In genomic region chr15:98555881-98556280, GRCm38 (mm10) we compare ENCODE assay signal across 28 mouse cellular contexts. TPM values are rescaled to one million over a fixed set of nuclear protein-coding genes. Genes with fewer than 3 reads are reported as not detected.
A peak's percentile ranks its signal among the peaks of the same experiment; 100 is the strongest.
DNase-seq lines count a peak whose midpoint lies in the region; ATAC-seq and TF ChIP-seq lines count a peak whose summit lies in the region.
"Had no signal": no experiment of that assay in that cellular context is flagged by ENCODE, and none has a peak within 500 bp of the region (broad histone marks: within the 10 kb centered on the region; RNA-seq: fewer than 3 reads in every experiment).

No protein-coding gene starts in this region.

- no peaks in the 10 kb centered on the region for H3K9me3 ChIP-seq in limb, embryonic 15.5 days
- no peaks in the 10 kb centered on the region for H3K9me3 ChIP-seq in limb, embryonic 10.5 days (replicated peaks)
- no peaks in the 10 kb centered on the region for H3K9me3 ChIP-seq in stomach, postnatal 0 days (ENCODE audit: control insufficient read depth, low read length)
- H3K9me3 ChIP-seq: embryonic facial prominence, embryonic 12.5 days; heart, embryonic 15.5 days; hindbrain, embryonic 10.5 days; kidney, embryonic 15.5 days; midbrain, embryonic 10.5 days; midbrain, embryonic 15.5 days had no signal

- no peak for ATAC-seq in limb, embryonic 15.5 days (ENCODE audit: insufficient number of reproducible peaks, low FRiP score, low TSS enrichment, low read depth)
- no peak for ATAC-seq in stomach, postnatal 0 days (ENCODE audit: low FRiP score, low TSS enrichment)
- ATAC-seq: activated CD4-positive, CD25-positive, alpha-beta regulatory T cell, adult 4 months; forebrain, embryonic 14.5 days; hindbrain, embryonic 16.5 days; midbrain, embryonic 15.5 days had no signal

- no peaks in the 10 kb centered on the region for H3K4me1 ChIP-seq in limb, embryonic 15.5 days
- H3K4me1 ChIP-seq in limb, embryonic 10.5 days, result no peaks in the 10 kb centered on the region
- H3K4me1 ChIP-seq in stomach, postnatal 0 days (replicated peaks; ENCODE audit: control insufficient read depth, insufficient read depth), result no peaks in the 10 kb centered on the region
- H3K4me1 ChIP-seq: embryonic facial prominence, embryonic 12.5 days; heart, embryonic 15.5 days; hindbrain, embryonic 10.5 days; kidney, embryonic 15.5 days; midbrain, embryonic 10.5 days; midbrain, embryonic 15.5 days had no signal

- peak; percentile 30 to 39 for DNase-seq in cerebellum, postnatal 10 days
- no peak for DNase-seq in cerebellum, adult 8-10 months
- no peak for DNase-seq in limb, embryonic 10.5 days (ENCODE audit: low spot score)
- peak; percentile 47 to 49 for DNase-seq in heart, adult 9 months (ENCODE audit: low spot score in 2 of 2)
- DNase-seq in skeletal muscle tissue, adult 2 months (ENCODE audit: low read depth, low spot score), result peak; percentile 57
- DNase-seq in stomach, postnatal 0 days (ENCODE audit: low spot score), result no peak
- DNase-seq in frontal cortex, postnatal 36 days (ENCODE audit: low spot score in 2 of 2), result no peak
- DNase-seq: adrenal gland, adult 2 months; cerebellum, adult 2 months; cerebellum, postnatal 36 days; kidney, adult 18-20 months; kidney, postnatal 25 days; left cerebral cortex, postnatal 4 days; liver; lung, embryonic 14.5 days; right cerebral cortex, postnatal 4 days had no signal

- H3K4me3 ChIP-seq in limb, embryonic 15.5 days, result no peak overlapping the region
- H3K4me3 ChIP-seq in limb, embryonic 10.5 days, result no peak overlapping the region
- no peak overlapping the region for H3K4me3 ChIP-seq in stomach, postnatal 0 days (ENCODE audit: low read depth, low read length)
- H3K4me3 ChIP-seq: embryonic facial prominence, embryonic 12.5 days; heart, embryonic 15.5 days; hindbrain, embryonic 10.5 days; kidney, embryonic 15.5 days; midbrain, embryonic 10.5 days; midbrain, embryonic 15.5 days had no signal

- H3K27me3 ChIP-seq in limb, embryonic 15.5 days, result no peaks in the 10 kb centered on the region
- no peaks in the 10 kb centered on the region for H3K27me3 ChIP-seq in limb, embryonic 10.5 days (ENCODE audit: low read depth, poor library complexity, severe bottlenecking)
- no peaks in the 10 kb centered on the region for H3K27me3 ChIP-seq in stomach, postnatal 0 days (ENCODE audit: control insufficient read depth, insufficient read depth, low read length)
- H3K27me3 ChIP-seq: CH12.LX; embryonic facial prominence, embryonic 12.5 days; heart, embryonic 15.5 days; kidney, embryonic 15.5 days; midbrain, embryonic 15.5 days had no signal

- no peak for TF ChIP-seq CTCF in stomach, postnatal 0 days (IDR thresholded peaks at IDR 0.05; ENCODE audit: low read depth)

- no peak overlapping the region for H3K4me2 ChIP-seq in limb, embryonic 15.5 days
- H3K4me2 ChIP-seq in stomach, postnatal 0 days (replicated peaks; ENCODE audit: low read depth), result no peak overlapping the region
- H3K4me2 ChIP-seq: embryonic facial prominence, embryonic 12.5 days; heart, embryonic 15.5 days; kidney, embryonic 15.5 days; lung, embryonic 14.5 days; midbrain, embryonic 15.5 days had no signal

- 91% methylated on average over 4 of the region's 4 CpGs for WGBS in limb, embryonic 15.5 days
- WGBS in limb, embryonic 10.5 days, result 95% methylated on average over 4 of the region's 4 CpGs
- 91% methylated on average over 4 of the region's 4 CpGs for WGBS in stomach, postnatal 0 days

- no peak overlapping the region for H3K27ac ChIP-seq in limb, embryonic 15.5 days
- H3K27ac ChIP-seq in limb, embryonic 10.5 days, result no peak overlapping the region
- no peak overlapping the region for H3K27ac ChIP-seq in stomach, postnatal 0 days (replicated peaks)
- H3K27ac ChIP-seq: embryonic facial prominence, embryonic 12.5 days; heart, embryonic 15.5 days; hindbrain, embryonic 10.5 days; kidney, embryonic 15.5 days; liver, embryonic 14.5 days; midbrain, embryonic 10.5 days; midbrain, embryonic 15.5 days had no signal

- H3K36me3 ChIP-seq in limb, embryonic 15.5 days, result peaks cover 63% of the 10 kb centered on the region
- peaks cover 98% of the 10 kb centered on the region for H3K36me3 ChIP-seq in limb, embryonic 10.5 days
- H3K36me3 ChIP-seq in stomach, postnatal 0 days (ENCODE audit: control insufficient read depth, insufficient read depth, low read length), result peaks cover 28% of the 10 kb centered on the region

- no peak for TF ChIP-seq EP300 in stomach, postnatal 0 days (optimal IDR thresholded peaks at IDR 0.05)

- H3K9ac ChIP-seq in limb, embryonic 15.5 days, result 0 out of 2 replicates have a peak overlapping the region, but pooled peaks have one; percentile 1
- no peak overlapping the region for H3K9ac ChIP-seq in stomach, postnatal 0 days (ENCODE audit: low read length)
- H3K9ac ChIP-seq: embryonic facial prominence, embryonic 12.5 days; heart, embryonic 15.5 days; kidney, embryonic 15.5 days; liver, embryonic 14.5 days; lung, embryonic 14.5 days; midbrain, embryonic 15.5 days had no signal

RNA-seq across cellular contexts. Expression of gene Ccnt1, which starts 14.8 kb away (rescaled TPM):
- 50.8 and 55.2 TPM in 2 replicates for polyA plus RNA-seq in limb, embryonic 15.5 days (2015; fragmentation: Nextera tagmentation; extraction: Ambion mirVana)
- 60.7 and 68.0 TPM in 2 replicates for polyA plus RNA-seq in limb, embryonic 10.5 days (2016; fragmentation: Nextera tagmentation; extraction: Ambion mirVana)
- 20.8 and 23.9 TPM in 2 replicates for polyA plus RNA-seq in stomach, postnatal 0 days (2015; fragmentation: Nextera tagmentation; extraction: Ambion mirVana)

RNA-seq across cellular contexts. Expression of gene 4930415O20Rik, which starts 14.9 kb away (rescaled TPM):
- polyA plus RNA-seq in limb, embryonic 15.5 days (2015; fragmentation: Nextera tagmentation; extraction: Ambion mirVana), result not detected in 2 replicates
- 0.28 TPM in 1 of 2 replicates, not detected in the other for polyA plus RNA-seq in limb, embryonic 10.5 days (2016; fragmentation: Nextera tagmentation; extraction: Ambion mirVana)
- 0.19 and 0.36 TPM in 2 replicates for polyA plus RNA-seq in stomach, postnatal 0 days (2015; fragmentation: Nextera tagmentation; extraction: Ambion mirVana)
- polyA plus RNA-seq: activated CD4-positive, CD25-positive, alpha-beta regulatory T cell, adult 4 months; cerebellum, adult 2 months; embryonic facial prominence, embryonic 12.5 days; forebrain, embryonic 14.5 days; hindbrain, embryonic 10.5 days; kidney, embryonic 15.5 days; liver, embryonic 14.5 days; lung, embryonic 14.5 days; midbrain, embryonic 10.5 days had no signal

RNA-seq across cellular contexts. Expression of gene Kansl2, which starts 21.8 kb away (rescaled TPM):
- polyA plus RNA-seq in limb, embryonic 15.5 days (2015; fragmentation: Nextera tagmentation; extraction: Ambion mirVana), result 90.5 and 101 TPM in 2 replicates
- polyA plus RNA-seq in limb, embryonic 10.5 days (2016; fragmentation: Nextera tagmentation; extraction: Ambion mirVana), result 168 and 181 TPM in 2 replicates
- 44.3 and 44.9 TPM in 2 replicates for polyA plus RNA-seq in stomach, postnatal 0 days (2015; fragmentation: Nextera tagmentation; extraction: Ambion mirVana)

RNA-seq across cellular contexts. Expression of gene Adcy6, which starts 54.0 kb away (rescaled TPM):
- 15.1 and 15.8 TPM in 2 replicates for polyA plus RNA-seq in limb, embryonic 15.5 days (2015; fragmentation: Nextera tagmentation; extraction: Ambion mirVana)
- 15.7 and 16.5 TPM in 2 replicates for polyA plus RNA-seq in limb, embryonic 10.5 days (2016; fragmentation: Nextera tagmentation; extraction: Ambion mirVana)
- 9.0 and 9.5 TPM in 2 replicates for polyA plus RNA-seq in stomach, postnatal 0 days (2015; fragmentation: Nextera tagmentation; extraction: Ambion mirVana)

Comparison
In these comparisons a context has a peak if more than half of its experiments do, and no peak if none do; other contexts are left out.
1. DNase-seq: peak in cerebellum, postnatal 10 days (2 of 2), heart, adult 9 months (2 of 2) and skeletal muscle tissue, adult 2 months (single experiment); none in cerebellum, adult 8-10 months (single experiment), limb, embryonic 10.5 days (single experiment), stomach, postnatal 0 days (single experiment) and frontal cortex, postnatal 36 days (0 of 2).